Mouse (Mus musculus): Measurements from ENCODE around the gene Ubiad1.

Ubiad1 gene

GRCm38 (mm10) chr4:148453707-148454106, 9.1 kb upstream of the Ubiad1 start:
- no peak for DNase-seq (ENCODE audit: inconsistent ontology term)

GRCm38 (mm10) chr4:148448853-148449245, 4.3 kb upstream of the Ubiad1 start:
- DNase-seq (ENCODE audit: inconsistent ontology term), result peak; percentile 60

- peak; percentile 99 for DNase-seq (ENCODE audit: inconsistent ontology term)
Measured at GRCm38 (mm10) chr4:148448179-148448852, 3.7 kb upstream of the Ubiad1 start, which contains the start of gene Mtor. Gene Mtor (plus strand): TSS chr4:148448611.

- no peak for DNase-seq (ENCODE audit: inconsistent ontology term)
Measured at GRCm38 (mm10) chr4:148442598-148442997, 2.0 kb downstream of the Ubiad1 start.

GRCm38 (mm10) chr4:148441931-148442330, 2.6 kb downstream of the Ubiad1 start:
- no peak for DNase-seq (ENCODE audit: inconsistent ontology term)

GRCm38 (mm10) chr4:148435657-148436330, 8.8 kb downstream of the Ubiad1 start:
- peak; percentile 69 for DNase-seq (ENCODE audit: inconsistent ontology term)

- DNase-seq (ENCODE audit: inconsistent ontology term), result peak; percentile 88
Measured at GRCm38 (mm10) chr4:148435106-148435505, 9.5 kb downstream of the Ubiad1 start.

GRCm38 (mm10) chr4:148434554-148434953, 10.0 kb downstream of the Ubiad1 start:
- no peak for DNase-seq (ENCODE audit: inconsistent ontology term)

- DNase-seq (ENCODE audit: inconsistent ontology term), result no peak
Measured at GRCm38 (mm10) chr4:148433813-148434212, 10.8 kb downstream of the Ubiad1 start.

GRCm38 (mm10) chr4:148433336-148433735, 11.2 kb downstream of the Ubiad1 start:
- no peak for DNase-seq (ENCODE audit: inconsistent ontology term)

GRCm38 (mm10) chr4:148432488-148432887, 12.1 kb downstream of the Ubiad1 start:
- DNase-seq (ENCODE audit: inconsistent ontology term), result no peak

- no peak for DNase-seq (ENCODE audit: inconsistent ontology term)
Measured at GRCm38 (mm10) chr4:148430880-148431519, 13.6 kb downstream of the Ubiad1 start.

- DNase-seq (ENCODE audit: inconsistent ontology term), result peak; percentile 37
Measured at GRCm38 (mm10) chr4:148429686-148430085, 14.9 kb downstream of the Ubiad1 start.

GRCm38 (mm10) chr4:148429121-148429520, 15.4 kb downstream of the Ubiad1 start:
- no peak for DNase-seq (ENCODE audit: inconsistent ontology term)

- DNase-seq (ENCODE audit: inconsistent ontology term), result no peak
Measured at GRCm38 (mm10) chr4:148428544-148428943, 16.0 kb downstream of the Ubiad1 start.

GRCm38 (mm10) chr4:148426950-148427850, 17.4 kb downstream of the Ubiad1 start:
- peak; percentile 33 for DNase-seq (ENCODE audit: inconsistent ontology term)

- DNase-seq (ENCODE audit: inconsistent ontology term), result no peak
Measured at GRCm38 (mm10) chr4:148417559-148417958, 27.0 kb downstream of the Ubiad1 start.

GRCm38 (mm10) chr4:148417074-148417526, 27.5 kb downstream of the Ubiad1 start:
- no peak for DNase-seq (ENCODE audit: inconsistent ontology term)

- DNase-seq (ENCODE audit: inconsistent ontology term), result no peak
Measured at GRCm38 (mm10) chr4:148415575-148415974, 29.0 kb downstream of the Ubiad1 start.

- DNase-seq (ENCODE audit: inconsistent ontology term), result no peak
Measured at GRCm38 (mm10) chr4:148408256-148408975, 36.2 kb downstream of the Ubiad1 start.

- no peak for DNase-seq (ENCODE audit: inconsistent ontology term)
Measured at GRCm38 (mm10) chr4:148405255-148405788, 39.2 kb downstream of the Ubiad1 start.
